Mouse (Mus musculus): ENCODE results near the gene Tmem121.

The Tmem121 gene

DNA sequence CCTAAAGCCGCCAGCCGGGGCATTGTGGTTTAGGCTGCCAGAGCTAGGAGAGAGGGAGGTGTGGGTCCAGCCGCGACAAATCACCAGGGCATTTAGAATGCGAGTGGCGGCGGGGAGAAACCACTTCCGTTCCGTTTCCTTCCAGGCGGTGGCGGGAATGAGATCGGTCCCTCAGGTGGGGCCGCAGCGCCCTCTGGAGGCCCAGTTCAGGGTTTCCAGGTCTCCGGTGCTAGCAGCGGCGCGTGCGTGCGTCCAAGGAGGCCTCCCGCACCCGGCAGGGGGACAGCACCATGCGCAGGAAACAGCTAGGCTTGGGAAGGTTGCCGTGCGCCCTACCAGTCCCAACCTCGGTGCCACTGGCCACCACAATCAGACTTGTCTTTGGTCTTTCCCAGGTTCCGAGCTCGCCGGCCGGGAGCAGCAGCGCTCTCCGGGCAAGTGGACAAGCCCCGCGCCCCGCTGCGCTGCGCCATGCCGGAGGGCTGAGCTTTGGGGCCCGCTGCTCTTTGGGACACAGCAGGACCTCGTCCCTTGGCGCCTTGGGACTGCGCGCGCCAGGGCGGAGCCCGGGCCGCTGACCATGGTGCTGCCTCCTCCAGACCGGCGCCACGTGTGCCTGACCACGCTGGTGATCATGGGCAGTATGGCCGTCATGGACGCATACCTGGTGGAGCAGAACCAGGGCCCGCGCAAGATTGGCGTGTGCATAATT lies 2.0 kb downstream of the Tmem121 start:
- DNase-seq = no peak

DNA sequence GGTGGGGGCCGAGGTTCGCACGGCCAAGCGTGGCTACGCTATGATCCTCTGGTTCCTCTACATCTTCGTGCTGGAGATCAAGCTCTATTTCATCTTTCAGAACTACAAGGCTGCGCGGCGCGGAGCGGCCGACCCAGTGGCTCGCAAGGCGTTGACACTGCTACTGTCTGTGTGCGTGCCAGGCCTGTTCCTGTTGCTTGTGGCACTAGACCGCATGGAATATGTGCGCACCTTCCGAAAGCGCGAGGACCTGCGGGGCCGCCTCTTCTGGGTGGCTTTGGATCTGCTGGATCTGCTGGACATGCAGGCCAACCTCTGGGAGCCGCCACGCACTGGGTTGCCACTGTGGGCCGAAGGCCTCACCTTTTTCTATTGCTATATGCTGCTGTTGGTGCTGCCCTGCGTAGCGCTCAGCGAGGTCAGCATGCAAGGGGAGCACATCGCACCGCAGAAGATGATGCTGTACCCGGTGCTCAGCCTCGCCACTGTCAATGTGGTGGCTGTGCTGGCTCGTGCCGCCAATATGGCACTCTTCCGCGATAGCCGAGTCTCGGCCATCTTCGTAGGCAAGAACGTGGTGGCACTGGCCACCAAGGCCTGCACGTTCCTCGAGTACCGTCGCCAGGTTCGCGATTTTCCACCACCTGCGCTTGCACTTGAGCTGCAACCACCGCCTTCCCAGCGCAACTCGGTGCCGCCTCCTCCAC lies 2.8 kb downstream of the Tmem121 start:
- DNase-seq = no peak

DNA sequence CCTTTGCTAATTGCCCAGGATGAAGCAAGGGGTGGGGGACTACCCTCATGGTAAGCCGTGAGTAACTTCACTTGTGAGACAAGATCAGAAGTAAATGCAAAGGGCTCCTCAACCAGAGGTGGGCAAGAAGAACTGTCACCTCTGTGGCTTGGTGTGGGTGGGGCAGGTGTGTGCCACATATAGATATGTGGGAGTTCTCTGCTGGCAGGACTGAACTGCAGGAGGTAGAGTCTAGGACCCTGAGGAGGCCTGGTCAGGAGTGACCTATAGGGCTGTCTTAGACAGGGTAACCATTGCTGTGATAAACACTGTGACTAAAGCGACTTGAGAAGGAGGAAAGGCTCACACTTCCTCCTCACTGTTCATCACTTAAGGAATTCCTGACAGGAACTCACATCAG lies 7.7 kb downstream of the Tmem121 start:
- DNase-seq = no peak

DNA sequence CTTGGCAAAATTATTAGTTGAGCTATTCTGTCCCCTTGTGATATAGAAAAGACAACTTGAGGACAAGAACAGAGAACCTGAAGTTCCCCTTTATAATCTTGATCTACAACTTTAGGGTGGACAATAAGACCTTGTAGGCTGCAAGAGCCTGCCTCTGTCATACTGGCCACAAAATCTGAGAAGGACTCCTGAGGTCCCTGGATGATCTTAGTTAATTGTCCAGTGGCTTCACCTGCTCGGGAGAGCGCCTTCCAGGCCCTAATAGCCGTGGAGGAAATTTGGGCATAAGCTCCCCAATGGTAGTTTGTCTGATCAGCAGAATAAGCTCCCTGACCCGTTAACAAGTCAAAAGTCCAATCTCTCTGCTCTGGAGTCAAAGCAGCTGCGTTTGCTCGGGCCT lies 13.4 kb downstream of the Tmem121 start:
- DNase-seq = peak; percentile 76

DNA sequence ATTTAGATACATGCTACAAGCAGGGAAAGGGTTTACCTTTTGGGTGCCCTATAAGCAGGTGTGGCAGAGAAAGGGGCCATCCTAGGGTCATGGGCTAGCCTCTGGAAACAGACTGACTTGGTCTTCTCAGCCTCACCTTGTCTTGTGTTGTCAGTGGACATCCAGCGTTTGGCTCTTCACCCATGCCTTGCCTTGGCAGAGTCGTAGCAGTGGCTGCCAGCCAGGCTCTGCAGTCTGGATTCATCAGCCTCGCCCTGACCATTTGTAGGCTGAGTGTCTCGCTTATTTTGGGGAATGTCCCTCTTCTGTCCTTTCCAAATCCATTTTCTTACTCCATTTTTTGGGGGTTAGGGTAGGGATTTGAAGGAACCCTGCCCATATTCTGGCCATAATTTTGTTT lies 15.6 kb downstream of the Tmem121 start:
- DNase-seq = no peak

DNA sequence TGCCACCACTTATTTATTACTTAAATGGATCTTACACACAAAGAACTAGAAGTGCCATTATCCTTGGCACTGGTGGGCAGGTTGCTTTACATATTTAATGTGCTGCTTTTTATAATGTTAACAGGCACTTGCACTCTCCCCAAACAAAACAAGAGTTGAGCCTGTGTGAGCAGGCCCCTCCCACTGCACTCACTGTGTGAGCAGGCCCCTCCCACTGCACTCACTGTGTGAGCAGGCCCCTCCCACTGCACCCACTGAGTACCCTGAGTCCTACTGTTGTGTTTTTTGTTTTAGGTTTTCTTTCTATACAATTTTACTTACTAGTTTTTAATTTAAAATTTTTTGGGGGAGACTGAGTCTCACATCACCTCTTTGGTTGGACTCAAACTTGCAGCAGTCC lies 16.3 kb downstream of the Tmem121 start:
- DNase-seq = no peak

DNA sequence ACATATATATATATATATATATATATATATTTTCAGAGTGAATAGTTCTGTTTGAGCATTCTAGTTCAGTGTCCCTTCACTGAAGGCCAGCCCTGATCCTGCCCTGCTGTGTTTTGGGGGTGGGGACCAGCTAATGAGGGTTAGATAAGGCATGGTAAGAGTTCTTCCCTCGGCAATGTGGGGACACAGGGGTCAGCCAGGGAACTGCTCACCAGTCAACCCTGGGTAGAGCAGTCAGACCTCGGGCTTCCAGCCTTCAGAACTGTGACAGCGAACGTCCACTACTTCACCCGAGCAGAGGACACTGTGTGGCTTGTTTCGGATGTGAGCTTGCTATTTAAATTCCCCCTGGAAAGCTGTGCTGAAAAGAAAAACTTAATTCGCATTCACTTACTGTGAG lies 17.8 kb downstream of the Tmem121 start:
- DNase-seq = peak; percentile 82

DNA sequence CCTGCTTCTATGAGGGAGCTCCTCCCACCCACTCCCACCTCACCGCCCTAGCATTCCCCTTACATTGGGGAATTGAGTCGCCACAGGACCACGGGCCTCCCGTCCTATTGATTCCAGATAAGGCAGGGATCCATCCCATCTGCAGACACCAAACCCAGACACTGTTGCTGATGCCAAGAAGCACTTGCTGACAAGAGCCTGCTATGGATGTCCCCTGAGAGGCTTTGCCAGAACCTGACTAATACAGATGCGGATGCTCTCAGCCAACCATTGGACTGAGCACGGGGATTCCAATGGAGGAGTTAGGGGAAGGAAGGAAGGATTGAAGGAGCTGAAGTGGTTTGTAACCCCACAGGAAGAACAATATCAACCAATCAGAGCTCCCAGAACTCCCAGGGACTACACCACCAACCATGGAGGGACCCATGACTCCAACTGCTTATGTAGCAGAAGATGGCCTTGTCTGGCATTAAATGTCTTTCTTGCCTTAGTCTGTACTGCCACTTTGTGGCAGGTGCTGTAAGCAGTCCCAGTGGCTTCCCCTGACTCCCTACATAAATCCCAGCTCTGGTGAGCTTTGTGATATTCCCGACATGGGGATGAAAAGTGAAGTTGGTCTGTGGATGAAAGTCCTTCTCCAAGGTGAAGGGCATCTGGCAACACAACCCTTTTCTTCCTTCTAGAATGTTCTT lies 19.7 kb downstream of the Tmem121 start:
- peak; percentile 74 for DNase-seq

DNA sequence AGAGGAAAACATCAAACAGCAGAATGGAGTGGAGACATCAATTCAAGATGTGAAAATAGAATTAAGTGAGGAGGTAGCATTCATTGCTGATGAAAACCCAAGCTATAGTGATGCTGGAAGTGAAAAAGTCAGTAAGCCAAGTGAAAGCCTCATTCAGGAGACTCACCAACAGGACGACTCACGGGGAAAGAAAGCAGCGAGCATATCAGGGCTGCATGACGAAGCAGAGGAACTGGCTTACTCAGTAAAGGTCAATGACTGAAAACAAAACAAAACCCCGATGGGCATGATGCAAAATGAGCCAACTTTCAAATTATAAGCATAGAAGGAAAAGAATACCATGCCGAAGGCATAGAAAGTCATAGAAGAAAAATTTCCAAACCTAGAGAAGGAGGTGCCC lies 22.0 kb downstream of the Tmem121 start:
- no peak for DNase-seq

DNA sequence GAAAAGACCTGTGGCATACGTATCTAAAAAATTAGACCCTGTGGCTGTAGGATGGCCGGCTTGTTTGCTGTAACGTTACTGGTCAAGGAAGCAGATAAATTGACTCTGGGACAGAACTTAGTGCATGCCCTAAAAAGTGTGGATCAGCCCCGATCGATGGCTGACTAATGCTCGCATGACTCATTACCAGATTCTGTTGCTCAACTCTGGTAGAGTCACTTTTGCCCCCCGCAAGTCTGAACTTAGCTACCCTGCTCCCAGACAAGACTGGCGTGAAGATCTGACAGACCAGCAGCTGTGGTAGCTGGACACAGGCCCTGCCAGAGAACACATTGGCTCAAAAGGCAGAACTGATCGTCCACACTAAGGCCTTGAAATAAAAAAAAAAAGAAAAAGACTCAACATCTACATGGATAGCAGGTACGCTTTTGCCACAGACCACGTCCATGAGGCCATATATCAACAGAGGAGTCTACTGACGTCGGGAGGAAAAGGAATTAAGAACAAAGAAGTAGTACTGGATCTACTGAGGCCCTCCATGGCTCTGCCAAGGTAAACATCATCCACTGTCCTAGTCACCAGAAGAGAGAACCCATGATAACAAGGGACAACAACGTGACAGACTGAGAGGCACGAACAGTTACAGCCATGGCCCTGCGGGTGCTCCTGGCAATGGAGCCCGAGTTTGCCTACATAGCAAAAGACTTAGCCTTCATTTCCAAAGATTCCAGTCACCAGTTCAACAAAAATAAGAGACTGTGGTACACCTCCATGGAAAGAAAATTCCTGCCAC lies 25.1 kb downstream of the Tmem121 start:
- DNase-seq = peak; percentile 89

DNA sequence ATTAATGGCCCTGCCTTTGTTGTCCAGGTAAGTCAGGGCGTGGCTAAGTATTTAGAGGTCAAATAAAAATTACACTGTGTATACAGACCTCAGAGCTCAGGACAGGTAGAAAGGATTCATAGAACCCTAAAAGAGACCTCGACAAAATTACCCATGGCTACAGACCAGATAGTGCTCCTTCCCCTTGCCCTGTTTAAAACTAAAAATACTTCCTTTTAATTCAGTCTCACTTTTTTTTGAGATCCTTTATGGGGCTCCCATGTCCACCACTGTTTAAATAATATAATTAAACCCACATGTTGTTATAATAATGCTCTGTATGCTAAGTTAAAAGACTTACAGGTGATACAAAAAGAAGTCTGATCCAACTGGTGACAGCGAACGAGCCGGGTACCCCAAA lies 26.0 kb downstream of the Tmem121 start:
- DNase-seq = peak; percentile 42

DNA sequence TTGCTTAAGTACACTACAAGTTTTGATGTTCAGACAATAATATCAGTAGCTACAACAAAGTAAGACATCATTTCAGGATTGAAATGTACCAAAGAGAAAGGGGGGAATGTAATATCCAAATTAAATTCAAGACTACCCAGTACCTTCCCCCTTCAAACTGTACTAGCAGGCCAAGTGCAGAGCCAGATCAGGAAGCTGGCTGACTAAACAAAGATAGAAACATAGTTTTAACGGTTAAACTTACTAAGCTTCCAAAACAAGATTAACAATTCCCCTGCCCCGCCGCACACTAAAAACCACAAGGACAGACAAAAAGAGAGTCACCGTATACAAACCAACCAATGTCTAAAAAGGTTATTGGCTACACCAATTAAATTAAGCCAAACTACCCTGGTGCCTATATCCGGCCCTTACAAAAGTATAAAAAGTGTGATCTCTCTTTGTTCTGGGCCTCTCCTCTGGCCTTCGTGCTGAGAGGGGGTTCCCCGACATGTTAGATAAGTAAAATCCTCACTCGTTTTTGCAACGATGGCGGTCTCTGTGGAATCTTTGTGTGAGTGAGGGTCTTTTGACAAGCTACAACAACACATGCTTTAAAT lies 26.7 kb downstream of the Tmem121 start:
- DNase-seq = peak; percentile 72

DNA sequence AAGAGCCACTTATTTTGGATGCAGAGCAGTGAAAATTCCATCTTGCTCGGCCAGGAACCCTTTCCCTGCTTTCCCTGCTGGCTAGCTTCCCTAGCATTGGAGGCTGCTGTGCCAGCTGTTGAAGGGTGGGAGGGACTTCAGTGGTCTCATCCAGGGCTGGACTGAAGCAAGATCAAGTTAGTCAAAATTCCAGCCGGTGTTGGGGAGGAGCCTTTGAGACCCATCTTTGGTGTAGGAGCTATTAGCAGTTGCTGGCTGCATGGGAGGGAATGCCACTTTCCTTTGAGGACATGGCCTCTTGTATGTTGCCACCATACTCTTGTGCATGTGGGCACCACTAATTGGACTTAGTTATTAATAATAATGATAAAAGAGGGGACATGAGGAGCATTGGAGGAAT lies 27.5 kb downstream of the Tmem121 start:
- peak; percentile 66 for DNase-seq

DNA sequence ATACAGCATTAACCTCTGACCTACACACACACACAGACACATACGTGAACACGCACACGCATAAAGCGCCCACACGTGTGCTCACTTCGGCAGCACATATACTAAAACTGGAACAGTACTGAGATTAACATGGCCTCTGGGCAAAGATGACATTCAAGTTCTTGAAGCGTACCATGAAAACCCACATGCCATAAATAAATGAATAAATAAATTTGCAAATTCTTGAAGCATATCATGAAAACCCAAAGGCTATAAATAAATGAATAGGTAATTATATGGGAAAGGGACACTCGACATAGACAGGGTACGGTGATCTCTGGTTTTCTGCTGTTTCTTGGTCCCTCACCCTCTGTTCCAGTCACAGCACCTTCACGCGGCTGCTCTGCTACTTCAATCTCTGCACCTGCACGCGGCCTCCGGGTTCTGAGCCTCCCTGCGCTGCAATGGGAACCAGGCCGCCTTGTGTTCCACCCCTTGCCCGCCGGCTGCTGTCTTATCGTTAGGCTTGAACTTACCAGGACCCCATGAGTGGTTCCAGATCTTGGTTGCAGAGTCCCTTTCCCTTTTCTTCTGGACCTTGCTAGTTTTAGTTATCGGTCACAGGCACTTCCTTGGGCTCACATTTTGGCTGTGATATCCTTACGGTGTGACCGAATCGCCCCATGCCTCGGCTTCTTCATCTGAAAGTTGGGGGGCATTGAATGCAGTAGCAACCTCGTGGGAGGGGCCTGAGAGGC lies 28.5 kb downstream of the Tmem121 start:
- DNase-seq = peak; percentile 78

DNA sequence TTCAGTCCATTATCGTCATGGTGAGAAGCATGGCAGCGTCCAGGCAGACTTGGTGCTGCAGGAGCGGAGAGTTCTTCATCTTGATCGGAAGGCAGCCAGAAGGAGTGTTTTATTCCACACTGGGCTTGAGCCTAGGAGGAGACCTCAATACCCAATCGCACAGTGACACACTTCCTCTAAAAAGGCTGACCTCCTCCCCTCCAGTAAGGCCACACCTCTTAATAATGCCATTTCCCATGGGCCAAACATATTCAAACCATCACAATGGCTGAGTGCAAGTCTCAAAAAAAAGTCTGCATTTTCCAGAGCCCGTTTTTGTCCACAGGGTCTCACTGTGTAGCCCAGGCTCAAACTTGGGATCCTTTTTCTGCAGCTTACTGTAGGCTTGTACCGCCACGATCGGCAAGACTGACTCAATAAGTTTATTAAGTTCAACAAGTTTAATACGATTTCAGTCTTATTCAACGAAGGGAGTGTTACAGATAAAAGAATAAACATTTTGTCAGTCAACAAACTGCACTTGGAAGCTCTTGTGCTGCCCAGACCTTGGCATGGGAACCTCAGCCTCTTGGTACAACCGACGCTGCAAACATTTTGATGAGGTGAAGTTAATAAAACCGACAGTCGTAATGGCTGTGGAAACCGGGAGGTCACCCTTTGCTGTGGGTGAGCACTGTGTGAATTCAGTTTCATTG lies 29.4 kb downstream of the Tmem121 start:
- peak; percentile 53 for DNase-seq

DNA sequence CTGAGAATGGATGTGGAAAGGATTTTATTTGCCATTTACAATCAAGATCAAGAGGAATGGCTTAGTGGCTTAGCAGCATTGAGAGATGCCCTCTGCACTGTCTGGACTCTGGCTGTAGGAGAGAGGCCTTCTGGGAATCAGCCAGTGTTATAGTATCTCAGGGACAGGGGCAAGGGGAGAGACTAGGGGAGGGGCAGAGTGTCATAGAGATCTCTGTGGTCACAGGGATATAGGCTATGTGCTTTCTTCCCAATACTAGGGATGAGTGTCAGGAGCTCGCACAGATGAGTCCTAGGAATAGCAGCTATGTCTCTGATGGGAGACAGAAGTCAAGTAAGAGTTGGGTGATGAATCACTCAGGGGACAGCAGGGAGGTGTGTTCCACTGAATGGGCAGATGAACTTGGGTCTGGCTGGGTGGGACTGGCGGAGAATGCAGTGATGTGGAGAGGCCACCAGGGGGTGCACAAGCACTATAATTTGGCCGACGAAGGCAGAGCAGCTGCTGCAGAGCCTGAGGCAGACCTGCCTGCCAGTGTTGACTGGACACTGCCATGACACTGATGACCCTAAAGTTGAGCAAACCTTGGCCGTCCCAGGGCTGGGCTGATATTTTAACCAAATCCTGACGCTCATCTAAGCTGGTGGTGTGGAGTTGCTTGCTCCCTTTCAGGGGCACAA lies 30.1 kb downstream of the Tmem121 start:
- peak; percentile 95 for DNase-seq

DNA sequence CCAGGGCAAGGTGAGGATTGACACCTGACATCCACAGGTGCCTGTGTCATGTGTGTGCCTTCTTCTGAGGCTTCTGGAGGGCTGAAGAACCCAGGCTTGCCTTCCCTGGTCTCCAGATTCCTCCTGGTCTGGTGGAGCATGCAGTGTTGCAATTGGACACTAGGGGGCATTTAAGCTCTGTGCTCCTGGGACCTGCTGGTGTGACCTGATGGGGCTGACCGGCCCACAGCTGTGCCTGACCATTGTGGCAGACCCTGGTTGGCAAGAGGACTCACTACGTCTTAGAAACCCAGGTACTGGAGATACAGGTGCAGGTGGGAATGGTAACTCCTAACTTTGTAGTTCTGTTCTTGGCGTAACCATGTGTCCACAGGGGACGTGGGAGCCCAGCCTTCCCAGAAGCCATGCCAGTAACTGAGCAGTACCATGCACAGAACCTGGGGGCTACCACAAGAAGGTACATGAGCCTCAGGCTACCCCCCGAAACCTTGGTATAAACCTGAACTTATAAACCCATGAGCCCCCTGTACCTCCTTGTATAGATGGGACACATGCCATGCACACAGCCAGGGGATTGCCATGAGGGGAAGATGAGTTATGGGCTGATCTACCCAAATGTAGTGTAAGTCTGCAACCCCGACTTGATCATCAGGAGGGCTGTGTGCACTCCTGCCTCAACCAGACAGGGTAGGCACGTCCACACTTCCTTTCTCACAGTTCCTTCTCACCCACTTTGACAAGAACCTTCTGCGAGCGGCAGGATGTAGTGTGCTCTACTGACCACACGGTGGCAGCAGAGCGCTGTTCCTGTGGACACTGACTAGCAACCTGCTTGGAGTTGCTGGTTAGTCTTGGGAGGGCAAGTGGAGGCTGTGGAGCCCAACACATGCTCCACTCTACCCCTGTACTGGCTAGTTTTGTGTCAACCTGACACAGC lies 31.8 kb downstream of the Tmem121 start:
- peak; percentile 90 for DNase-seq

DNA sequence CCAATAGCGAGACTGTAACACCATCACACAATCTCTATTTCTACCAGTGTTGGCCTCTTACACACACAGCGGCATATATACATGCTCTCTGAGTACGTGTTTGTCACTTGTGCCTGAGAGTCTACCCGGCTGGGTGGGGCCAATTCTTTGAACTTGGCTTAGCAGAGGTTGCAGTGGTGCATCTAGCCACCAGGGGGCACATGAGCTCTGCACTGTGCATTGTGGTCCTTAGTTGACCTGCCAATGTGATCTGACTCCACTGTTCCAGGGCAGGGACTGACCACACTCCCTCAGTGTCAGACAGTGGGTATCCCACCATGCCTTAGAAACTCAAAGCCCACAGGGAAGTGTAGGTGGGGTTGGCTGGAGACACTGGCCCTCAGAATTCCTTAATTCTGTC lies 34.1 kb downstream of the Tmem121 start:
- DNase-seq = peak; percentile 91

DNA sequence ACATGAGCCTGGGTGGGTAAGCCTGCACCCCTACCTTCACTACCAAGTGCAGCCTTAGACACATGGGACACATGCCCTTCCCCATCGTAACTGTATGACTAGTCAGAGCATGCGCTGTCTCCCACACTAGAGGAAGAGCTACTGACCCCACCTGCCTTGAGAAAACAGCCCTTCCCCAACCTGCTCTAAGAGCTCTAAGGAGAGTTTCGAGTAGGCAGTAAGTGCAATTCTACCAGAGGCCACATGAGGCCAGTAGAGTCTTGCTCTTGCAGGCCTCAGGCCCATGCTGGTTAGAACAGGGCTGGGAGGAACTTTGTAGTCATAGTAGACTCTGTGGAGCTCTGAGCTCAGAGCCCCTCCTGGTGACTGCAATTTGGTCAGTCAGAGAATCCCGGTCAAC lies 34.7 kb downstream of the Tmem121 start:
- peak; percentile 89 for DNase-seq

DNA sequence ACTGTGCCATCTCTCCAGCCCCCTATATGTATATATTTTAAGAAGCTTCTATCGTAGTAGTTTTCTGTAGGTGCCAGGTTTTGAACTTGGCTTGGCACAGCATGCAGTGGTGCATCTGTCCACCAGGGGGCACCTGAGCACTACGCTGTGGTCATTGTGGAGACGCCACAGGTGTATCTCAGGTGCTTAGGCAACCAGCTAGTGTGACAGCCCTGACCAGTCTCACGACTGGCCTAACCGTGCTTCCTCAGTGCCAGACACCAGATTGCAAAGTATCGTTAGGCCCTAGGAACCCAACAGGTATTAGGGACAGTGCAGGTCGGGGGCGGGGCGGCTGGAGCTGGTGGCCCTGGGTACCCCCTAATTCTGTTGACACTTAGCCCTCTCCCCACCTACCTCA lies 35.6 kb downstream of the Tmem121 start:
- DNase-seq = peak; percentile 89
